Mouse (Mus musculus): ENCODE data around the gene D430019H16Rik. TPM values are rescaled to one million over a fixed set of nuclear protein-coding genes. Genes with fewer than 3 reads are reported as not detected.

The D430019H16Rik gene
- total RNA-seq (2023): not detected

DNA sequence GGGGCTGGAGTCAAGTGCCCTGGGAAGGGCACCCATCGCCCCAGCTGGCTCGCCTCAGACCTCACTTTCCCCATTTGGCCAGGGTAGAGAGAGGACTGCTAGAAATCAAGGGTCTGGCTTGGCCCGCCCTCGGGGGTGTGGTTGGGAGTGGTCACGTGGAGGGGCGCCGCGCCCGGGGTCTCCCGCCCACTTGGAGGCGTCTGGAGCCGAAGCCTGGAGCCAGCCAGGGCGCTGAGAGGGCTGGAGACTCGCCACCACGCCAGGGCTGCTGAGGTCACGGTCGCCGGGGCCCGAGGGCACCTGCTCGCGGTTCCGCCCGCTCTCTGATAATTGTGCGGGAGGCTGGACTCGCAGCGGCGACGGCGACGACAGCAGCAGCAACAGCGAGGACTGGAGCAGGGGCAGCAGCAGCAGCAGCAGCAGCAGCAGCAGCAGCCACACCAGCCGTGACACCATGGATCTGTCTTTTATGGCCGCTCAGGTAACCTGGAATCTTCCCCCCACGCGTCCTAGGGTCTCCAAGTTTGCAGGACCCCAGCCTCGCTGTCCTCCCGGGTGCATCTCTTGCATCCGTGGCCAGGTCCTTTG is at the start of gene D430019H16Rik:
Gene D430019H16Rik, plus strand, starts transcription at position 187 of the 588 bp plus-strand sequence.

Other genes with a start within 250 kb of the D430019H16Rik start
- not detected for gene Tcl1, start 231.1 kb upstream of the D430019H16Rik start, total RNA-seq (2023)
- gene Tunar, start 120.0 kb upstream of the D430019H16Rik start, total RNA-seq (2023): not detected
- gene Bdkrb2, start 109.4 kb downstream of the D430019H16Rik start, total RNA-seq (2023): not detected
- gene Bdkrb1, start 149.2 kb downstream of the D430019H16Rik start, total RNA-seq (2023): not detected
- gene Gskip, start 231.0 kb downstream of the D430019H16Rik start, total RNA-seq (2023): 10 to 100 TPM; 10.7 to 16.6 TPM
- 10 to 100 TPM; 17.0 to 17.5 TPM for gene Atg2b, start 231.4 kb downstream of the D430019H16Rik start, total RNA-seq (2023)

Data from neutrophil, adult 59 days (primary cell).